Mouse (Mus musculus) spleen, adult 2 months (tissue): ENCODE measurements around the gene Abhd10.

ENCODE experiments used
- CTCF ChIP-seq: fragments of 200-500 bp; IDR thresholded peaks from 2 replicates; pipeline ENCODE4 v1.5.1; 2011; ENCODE audit warnings: mild to moderate bottlenecking, inconsistent platforms; ENCODE audit not compliant: insufficient read depth, insufficient read length, insufficient replicate concordance; ENCODE audit errors: extremely low read depth
- POLR2A ChIP-seq: fragments of 200-500 bp; IDR thresholded peaks from 2 replicates; pipeline ENCODE4 v1.6.1; 2011; ENCODE audit warnings: low read depth, low read length, inconsistent platforms

- no peak for TF ChIP-seq CTCF
- TF ChIP-seq POLR2A, result no peak
These were observed 23.2 kb upstream of the Abhd10 start for GRCm38 (mm10) chr16:45765801-45766494.
